Mouse (Mus musculus) forebrain, embryonic 14.5 days (tissue): ENCODE results near the gene Omt2b. TPM values are rescaled to one million over a fixed set of nuclear protein-coding genes. Genes with fewer than 3 reads are reported as not detected.
"Not testable (repeated sequence)": the region's sequence is repeated elsewhere in the genome, so short reads cannot be mapped to it uniquely, and the experiment has no call there.

Experiments
- ATAC-seq: fragments of 200-750 bp; cut with Nextera tagmentation; 2 replicates; pipeline ENCODE4 v1.8.0; 2017; ENCODE audit warnings: mild to moderate bottlenecking, moderate library complexity
- DNase-seq: peaks from one replicate; pipeline ENCODE4 v3.0.0-alpha.2; 2015; ENCODE audit warnings: low spot score
- H3K27ac ChIP-seq: fragments of 300-500 bp; sonication (generic); 2 replicates; pipeline ENCODE4 v1.5.1; 2014; ENCODE audit warnings: low read depth, mild to moderate bottlenecking, control low read depth, low read length, moderate library complexity
- H3K27me3 ChIP-seq: fragments of 300-500 bp; sonication (generic); replicated peaks from 2 replicates; pipeline ENCODE4 v1.6.1; 2014; ENCODE audit warnings: low read length, control low read depth, mixed read lengths; ENCODE audit not compliant: control insufficient read depth, insufficient read depth
- H3K36me3 ChIP-seq: fragments of 300-500 bp; sonication (generic); 2 replicates; pipeline ENCODE4 v1.6.1; 2014; ENCODE audit warnings: low read length, control low read depth; ENCODE audit not compliant: control insufficient read depth, insufficient read depth
- H3K4me1 ChIP-seq: fragments of 300-500 bp; sonication (generic); 2 replicates; pipeline ENCODE4 v1.6.1; 2014; ENCODE audit warnings: antibody characterized with exemption, low read length, control low read depth; ENCODE audit not compliant: control insufficient read depth, insufficient read depth
- H3K4me2 ChIP-seq: fragments of 300-500 bp; sonication (generic); 2 replicates; pipeline ENCODE4 v1.6.1; 2014; ENCODE audit warnings: mild to moderate bottlenecking, control low read depth, low read length
- H3K4me3 ChIP-seq: fragments of 300-500 bp; sonication (generic); 2 replicates; pipeline ENCODE4 v1.5.1; 2014; ENCODE audit warnings: low read depth, low read length, control low read depth
- H3K9ac ChIP-seq: fragments of 300-500 bp; sonication (generic); 2 replicates; pipeline ENCODE4 v1.6.1; 2014; ENCODE audit warnings: mild to moderate bottlenecking, low read length, control low read depth, moderate library complexity
- H3K9me3 ChIP-seq: fragments of 300-500 bp; sonication (generic); replicated peaks from 2 replicates; pipeline ENCODE4 v1.6.1; 2016; ENCODE audit warnings: low read length, control low read depth, mixed read lengths; ENCODE audit not compliant: control insufficient read depth
- WGBS: fragments of 180-500 bp; shearing (Covaris S2); extraction: QIAGEN DNeasy Blood & Tissue Kit; methylation state at CpG from one replicate; pipeline ENCODE4 v1.1.7; 2014; 5-methylcytosine and 5-hydroxymethylcytosine counted together
- polyA plus RNA-seq: library from polyadenylated mRNA; unstranded; fragments of >200 nt; fragmentation: Nextera tagmentation; extraction: Ambion mirVana; gene quantifications from 2 replicates; pipeline ENCODE4 v1.2.1, GENCODE M21; 2014

Omt2b gene
- polyA plus RNA-seq, 1 experiment from 2014 or later: not detected

- no peak overlapping the region for H3K9ac ChIP-seq
- H3K9me3 ChIP-seq: no peaks in the 10 kb centered on the region
- 72% methylated on average over 3 of the region's 3 CpGs for whole genome bisulfite sequencing
- no peak for ATAC-seq
- H3K27me3 ChIP-seq: no peaks in the 10 kb centered on the region
- no peak overlapping the region for H3K4me2 ChIP-seq
- no peak overlapping the region for H3K4me3 ChIP-seq
- no peak overlapping the region for H3K27ac ChIP-seq
- H3K36me3 ChIP-seq: no peaks in the 10 kb centered on the region
- DNase-seq: no peak
- no peaks in the 10 kb centered on the region for H3K4me1 ChIP-seq
These were observed 19.6 kb downstream of the Omt2b start for GRCm38 (mm10) chr9:78347004-78347403.

GRCm38 (mm10) chr9:78348206-78349004 is 21.0 kb downstream of the Omt2b start:
- WGBS: 66% methylated on average over 6 of the region's 6 CpGs
- H3K36me3 ChIP-seq, H3K9ac ChIP-seq, H3K4me1 ChIP-seq, H3K4me3 ChIP-seq, H3K27me3 ChIP-seq, H3K9me3 ChIP-seq, H3K27ac ChIP-seq, H3K4me2 ChIP-seq, ATAC-seq, DNase-seq: not testable (repeated sequence)

GRCm38 (mm10) chr9:78349141-78349540 is 21.8 kb downstream of the Omt2b start:
- not testable (repeated sequence) for H3K36me3 ChIP-seq, ATAC-seq, H3K4me1 ChIP-seq, H3K9ac ChIP-seq, H3K27ac ChIP-seq, H3K27me3 ChIP-seq, H3K9me3 ChIP-seq, H3K4me3 ChIP-seq, H3K4me2 ChIP-seq, DNase-seq
- 81% methylated on average over 3 of the region's 3 CpGs for WGBS

- H3K36me3 ChIP-seq, H3K27ac ChIP-seq, ATAC-seq, H3K9me3 ChIP-seq, H3K27me3 ChIP-seq, H3K4me1 ChIP-seq, H3K4me2 ChIP-seq, H3K4me3 ChIP-seq, H3K9ac ChIP-seq, DNase-seq: not testable (repeated sequence)
These were observed 22.6 kb downstream of the Omt2b start for GRCm38 (mm10) chr9:78350007-78350406.

- no peak overlapping the region for H3K9ac ChIP-seq
- H3K4me2 ChIP-seq: no peak overlapping the region
- H3K4me1 ChIP-seq: no peaks in the 10 kb centered on the region
- H3K4me3 ChIP-seq: no peak overlapping the region
- no peaks in the 10 kb centered on the region for H3K27me3 ChIP-seq
- WGBS: 85% methylated on average over 6 of the region's 6 CpGs
- H3K27ac ChIP-seq: no peak overlapping the region
- no peak for ATAC-seq
- no peaks in the 10 kb centered on the region for H3K36me3 ChIP-seq
- DNase-seq: no peak
- H3K9me3 ChIP-seq: no peaks in the 10 kb centered on the region
These were observed 24.3 kb downstream of the Omt2b start for GRCm38 (mm10) chr9:78351504-78352220.

GRCm38 (mm10) chr9:78354665-78355578 is 27.5 kb downstream of the Omt2b start:
- Histone ChIP-seq H3K9me3 (no peaks in the 10 kb centered on the region), H3K27ac (no peak overlapping the region), H3K27me3 (no peaks in the 10 kb centered on the region), H3K4me1 (no peaks in the 10 kb centered on the region), H3K4me2 (no peak overlapping the region), H3K4me3 (no peak overlapping the region), H3K36me3 (no peaks in the 10 kb centered on the region), H3K9ac (no peak overlapping the region)
- ATAC-seq (no peak), DNase-seq (no peak)
- WGBS: 83% methylated on average over 11 of the region's 11 CpGs

GRCm38 (mm10) chr9:78355611-78356010 is 28.2 kb downstream of the Omt2b start, which contains the start of gene Gsta2:
TSS of gene Gsta2 (minus strand) at chr9:78355788.
- Histone ChIP-seq H3K27me3 (no peaks in the 10 kb centered on the region), H3K9ac (no peak within 1 kb of the TSS), H3K9me3 (no peaks in the 10 kb centered on the region), H3K4me1 (no peaks in the 10 kb centered on the region), H3K4me2 (no peak within 1 kb of the TSS), H3K27ac (no peak within 1 kb of the TSS), H3K4me3 (no peak within 1 kb of the TSS), H3K36me3 (no peaks in the 10 kb centered on the region)
- 89% methylated on average over 8 of the region's 8 CpGs for WGBS
- ATAC-seq: no peak
- DNase-seq: no peak

- peak; percentile 81 for DNase-seq
- H3K4me1 ChIP-seq: no peaks in the 10 kb centered on the region
These were observed 30.7 kb downstream of the Omt2b start for GRCm38 (mm10) chr9:78358053-78358452.

More at GRCm38 (mm10) chr9:78358053-78358452, 30.7 kb downstream of the Omt2b start:
- Histone ChIP-seq H3K27ac (no peak overlapping the region), H3K9me3 (no peaks in the 10 kb centered on the region), H3K9ac (no peak overlapping the region), H3K4me3 (no peak overlapping the region), H3K36me3 (no peaks in the 10 kb centered on the region), H3K4me2 (no peak overlapping the region), H3K27me3 (no peaks in the 10 kb centered on the region)
- ATAC-seq: peak; percentile 72
- WGBS: 13% methylated on average over 9 of the region's 9 CpGs
